Mouse (Mus musculus) layer of hippocampus, adult 11-12 months (tissue): Measurements from ENCODE around the gene Xndc1.
"Not testable (repeated sequence)": the region's sequence is repeated elsewhere in the genome, so short reads cannot be mapped to it uniquely, and the experiment has no call there.

ENCODE experiments used
- DNase-seq: peaks from one replicate; pipeline ENCODE4 v3.0.0; 2022; ENCODE audit warnings: low spot score

Xndc1 gene

GRCm38 (mm10) chr7:102065046-102065891 is at the start of gene Xndc1, which contains the start of the genes Rnf121 and Xntrpc:
Gene Xndc1, plus strand, starts transcription at chr7:102065511.
Gene Rnf121, minus strand, starts transcription at chr7:102065469.
Gene Xntrpc, plus strand, starts transcription at chr7:102065713.
- peak; percentile 92 for DNase-seq

- DNase-seq: no peak
Observed at GRCm38 (mm10) chr7:102016936-102017335, 48.4 kb upstream of the Xndc1 start.

DNA sequence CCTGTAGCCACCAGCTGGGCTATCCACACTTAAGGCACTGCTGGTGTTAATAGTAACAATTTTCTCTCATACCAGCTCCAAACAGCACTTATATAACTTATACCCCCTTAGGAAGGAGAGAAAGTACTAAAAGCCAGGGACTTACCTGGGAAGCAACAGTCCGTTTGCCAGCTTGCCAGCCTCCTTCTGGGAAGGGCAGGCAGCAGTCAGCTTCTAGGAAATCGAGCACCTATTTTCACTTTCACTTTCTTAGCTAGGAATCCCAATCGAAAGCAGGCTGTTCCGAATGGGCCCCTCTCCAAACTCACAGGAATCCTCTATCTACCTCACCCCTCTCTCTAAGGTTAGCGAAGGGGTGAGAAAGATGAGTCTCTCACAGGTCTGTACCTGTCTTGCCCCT is 47.9 kb upstream of the Xndc1 start:
- no peak for DNase-seq

DNA sequence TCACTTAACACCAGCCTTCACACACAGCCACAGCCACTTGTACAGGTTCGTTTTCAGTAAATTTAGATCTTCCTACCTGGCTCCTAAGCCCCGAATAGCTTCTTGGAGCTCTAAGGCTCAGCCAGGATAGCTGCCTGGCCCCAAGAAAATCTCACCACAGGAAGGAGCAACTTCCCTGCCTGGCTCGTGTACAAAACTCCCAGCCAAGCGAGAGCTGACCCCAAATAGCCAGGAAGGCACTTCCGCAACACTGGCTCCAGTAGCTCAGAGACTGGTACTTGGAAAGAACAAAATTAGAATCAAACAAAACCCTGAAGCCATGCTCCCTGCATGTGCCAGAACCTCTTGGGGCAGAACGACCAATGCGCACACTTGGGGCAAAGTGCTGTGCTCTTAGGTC is 47.3 kb upstream of the Xndc1 start:
- DNase-seq: no peak

- no peak for DNase-seq
Observed at GRCm38 (mm10) chr7:102018590-102018989, 46.7 kb upstream of the Xndc1 start, which contains the start of gene Il18bp. Gene Il18bp, minus strand, starts transcription at chr7:102018690.

GRCm38 (mm10) chr7:102019362-102019761 is 45.9 kb upstream of the Xndc1 start:
- DNase-seq: no peak

GRCm38 (mm10) chr7:102020934-102021333 is 44.4 kb upstream of the Xndc1 start:
- not testable (repeated sequence) for DNase-seq

DNA sequence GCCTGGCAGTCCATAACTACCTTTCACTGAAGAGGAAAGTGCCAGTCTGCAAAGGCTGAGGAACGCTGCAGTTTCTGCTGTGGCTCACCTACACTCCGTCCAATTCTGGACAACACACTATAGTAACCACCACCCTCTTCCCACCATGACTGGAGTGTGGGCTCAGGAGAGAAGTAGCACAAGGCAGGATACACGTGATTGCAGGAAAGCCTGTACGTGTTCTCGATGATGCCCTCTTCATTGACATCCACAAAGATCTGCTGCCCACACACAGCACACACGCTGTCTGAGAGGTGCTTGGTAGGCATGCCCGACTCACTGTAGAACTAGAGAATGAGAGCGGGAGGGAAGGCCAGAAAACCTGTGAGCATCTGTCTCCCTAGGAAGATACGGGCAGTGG is 41.5 kb upstream of the Xndc1 start:
- DNase-seq: no peak

DNA sequence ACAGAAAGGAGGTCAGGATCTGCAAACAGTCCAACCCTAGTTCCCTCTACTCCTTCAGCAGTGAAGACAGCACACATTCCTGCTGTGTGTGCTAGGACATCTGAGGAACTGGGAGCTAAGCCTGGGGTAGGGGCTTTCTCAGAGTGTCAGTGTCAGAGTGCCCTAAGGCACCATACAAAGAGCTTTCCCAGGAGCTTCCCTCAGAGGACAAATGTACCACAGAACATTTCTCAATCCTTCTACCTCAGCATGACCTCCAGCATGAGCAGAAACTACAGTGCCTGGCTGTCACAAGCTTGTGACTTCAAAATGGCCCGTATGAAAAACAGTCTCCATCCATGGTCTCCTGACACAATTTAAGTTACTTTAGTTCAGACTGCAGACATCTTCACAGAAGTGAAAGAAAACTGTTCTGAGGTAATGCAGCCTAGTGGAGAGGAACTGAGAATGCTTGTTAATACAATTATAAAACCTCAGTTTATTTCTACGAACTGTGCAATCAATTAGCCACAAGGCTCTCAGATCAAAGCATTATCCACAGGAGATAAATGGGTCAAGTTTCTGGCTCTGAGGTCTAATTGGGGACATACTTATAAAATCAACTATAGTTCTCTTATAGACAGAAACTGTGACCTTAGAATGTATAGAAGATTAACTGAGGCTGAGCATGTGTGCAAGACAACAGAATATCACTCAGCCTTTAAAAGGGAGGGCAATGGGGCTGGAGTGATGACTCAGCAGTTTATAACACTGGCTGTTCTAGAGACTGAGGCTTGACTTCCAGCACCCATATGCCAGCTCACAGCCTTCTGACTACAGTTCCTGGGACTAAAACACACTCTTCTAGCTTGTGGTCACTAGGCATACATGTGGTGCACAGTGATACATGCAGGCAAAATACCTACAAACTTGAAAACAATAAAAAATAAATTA is 39.9 kb upstream of the Xndc1 start:
- no peak for DNase-seq

DNA sequence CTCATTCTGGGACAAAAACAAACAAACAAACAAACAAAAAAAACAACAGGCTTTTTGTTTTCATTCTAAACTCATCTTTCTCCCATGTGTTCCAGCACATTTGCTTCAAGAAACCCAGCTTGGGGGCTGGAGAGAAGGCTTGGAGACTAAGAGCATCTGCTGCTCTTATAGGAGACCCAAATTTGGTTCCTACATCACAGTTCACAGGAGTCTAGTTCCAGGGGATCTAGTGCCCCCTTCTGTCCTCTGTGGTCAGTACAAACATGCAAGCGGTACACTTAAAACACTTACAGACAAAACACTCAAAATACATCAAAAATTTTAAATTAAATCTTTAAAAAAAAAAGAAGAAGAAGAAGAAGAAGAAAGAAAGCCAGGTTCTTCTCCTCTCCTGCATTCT is 30.4 kb upstream of the Xndc1 start:
- DNase-seq: no peak

DNA sequence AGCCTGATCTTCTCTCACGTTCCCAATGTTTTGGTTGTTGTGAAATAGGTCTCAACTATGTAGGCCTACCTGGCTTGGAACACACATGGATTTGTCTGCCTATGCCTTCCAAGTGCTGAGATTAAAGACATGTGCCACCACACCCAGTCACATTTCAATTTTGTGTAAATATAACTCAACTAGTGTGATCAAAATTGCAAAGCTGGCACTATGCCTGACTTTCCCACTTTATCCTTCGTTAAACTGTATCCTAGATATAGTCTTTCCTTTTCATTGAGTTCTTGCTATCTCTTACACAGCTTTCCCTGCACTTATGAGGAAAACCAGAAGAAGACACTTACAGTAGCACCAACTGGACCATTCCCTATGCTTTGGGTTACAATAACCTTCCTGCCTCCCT is 29.8 kb upstream of the Xndc1 start:
- DNase-seq: no peak

DNA sequence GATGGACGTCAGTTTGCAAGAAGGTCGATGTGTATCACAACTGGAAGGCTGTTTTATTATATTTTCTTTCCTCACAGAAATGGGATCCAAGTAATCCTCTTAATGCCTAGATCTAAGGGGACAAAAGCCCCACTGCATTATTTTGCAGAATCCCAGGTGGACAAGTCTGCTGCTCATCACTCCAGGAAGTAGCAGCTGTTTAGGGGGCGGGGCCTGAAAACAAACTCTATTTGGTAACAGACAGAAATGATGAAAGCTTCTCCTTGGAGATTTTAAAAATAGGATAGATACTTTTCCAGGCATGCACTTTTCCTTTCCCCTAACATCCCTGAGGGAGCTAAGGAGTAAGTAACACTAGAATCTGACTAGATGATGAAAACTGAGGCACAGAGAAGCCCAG is 28.0 kb upstream of the Xndc1 start:
- DNase-seq: no peak

- DNase-seq: no peak
Observed at GRCm38 (mm10) chr7:102042314-102042713, 23.0 kb upstream of the Xndc1 start.

DNA sequence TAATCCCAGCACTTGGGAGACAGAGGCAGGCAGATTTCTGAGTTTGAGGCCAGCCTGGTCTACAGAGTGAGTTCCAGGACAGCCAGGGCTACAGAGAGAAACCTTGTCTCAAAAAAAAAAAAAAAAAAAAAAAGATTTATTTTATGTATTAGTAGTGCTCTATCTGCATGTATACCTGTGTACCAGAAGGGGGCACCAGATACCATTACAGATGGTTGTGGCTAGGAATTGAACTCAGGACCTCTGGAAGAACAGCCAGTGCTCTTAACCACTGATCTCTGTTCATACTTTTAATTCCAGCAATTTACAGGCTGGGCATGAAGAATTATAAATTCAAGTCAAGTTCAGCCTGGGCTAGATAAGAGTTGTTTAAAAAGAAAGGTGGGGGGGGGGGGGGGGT is 16.8 kb upstream of the Xndc1 start:
- DNase-seq: not testable (repeated sequence)

- DNase-seq: no peak
Observed at GRCm38 (mm10) chr7:102061353-102061752, 4.0 kb upstream of the Xndc1 start.

GRCm38 (mm10) chr7:102062203-102062602 is 3.1 kb upstream of the Xndc1 start:
- DNase-seq: no peak

DNA sequence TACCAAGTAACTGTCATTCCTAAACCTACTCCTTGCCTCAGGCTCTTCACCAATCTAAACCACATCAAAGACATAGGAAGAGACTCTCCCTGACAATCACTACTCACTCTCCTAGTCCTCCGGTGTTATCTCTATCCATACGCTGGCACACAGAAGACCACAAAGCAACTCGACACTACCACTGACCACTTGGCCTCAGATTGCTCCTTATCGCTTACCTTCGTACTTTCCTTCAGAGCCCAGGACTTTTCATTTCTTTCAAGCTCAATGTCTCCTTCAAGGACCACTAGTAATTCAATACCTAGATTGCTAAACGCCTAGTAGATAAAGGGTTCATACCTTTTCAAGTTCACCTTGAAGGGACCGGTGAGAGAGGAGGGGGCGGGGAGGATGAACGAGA is 1.4 kb upstream of the Xndc1 start:
- DNase-seq: no peak

- DNase-seq: no peak
Observed at GRCm38 (mm10) chr7:102064655-102065045, 661 bp upstream of the Xndc1 start.

GRCm38 (mm10) chr7:102066363-102066762 is 1.1 kb downstream of the Xndc1 start:
- no peak for DNase-seq

GRCm38 (mm10) chr7:102076714-102077296 is 11.5 kb downstream of the Xndc1 start:
- no peak for DNase-seq

- peak; percentile 46 for DNase-seq
Observed at GRCm38 (mm10) chr7:102078517-102078916, 13.2 kb downstream of the Xndc1 start.

GRCm38 (mm10) chr7:102080311-102080710 is 15.0 kb downstream of the Xndc1 start:
- no peak for DNase-seq
